Mouse (Mus musculus) heart, embryonic 13.5 days (tissue): ENCODE data around the gene Cfap157. TPM values are rescaled to one million over a fixed set of nuclear protein-coding genes. Genes with fewer than 3 reads are reported as not detected.
A peak's percentile ranks its signal among the peaks of the same experiment; 100 is the strongest.

Experiments used
- ATAC-seq: fragments of 200-750 bp; cut with Nextera tagmentation; 2 replicates; pipeline ENCODE4 v1.8.0; 2017; ENCODE audit warnings: moderate TSS enrichment; ENCODE audit not compliant: insufficient number of reproducible peaks, low FRiP score, low TSS enrichment; ENCODE audit errors: extremely low read depth
- H3K27ac ChIP-seq: fragments of 300-500 bp; sonication (generic); replicated peaks from 2 replicates; pipeline ENCODE4 v1.5.1; 2015; ENCODE audit warnings: moderate library complexity, mild to moderate bottlenecking, inconsistent platforms
- H3K27me3 ChIP-seq: fragments of 300-500 bp; sonication (generic); replicated peaks from 2 replicates; pipeline ENCODE4 v1.6.1; 2015; ENCODE audit warnings: mild to moderate bottlenecking, inconsistent platforms
- H3K36me3 ChIP-seq: fragments of 300-500 bp; sonication (generic); 2 replicates; pipeline ENCODE4 v1.6.1; 2015; ENCODE audit warnings: mild to moderate bottlenecking, inconsistent platforms
- H3K4me1 ChIP-seq: fragments of 300-500 bp; sonication (generic); 2 replicates; pipeline ENCODE4 v1.6.1; 2015; ENCODE audit warnings: inconsistent platforms
- H3K4me2 ChIP-seq: fragments of 300-500 bp; sonication (generic); 2 replicates; pipeline ENCODE4 v1.6.1; 2015; ENCODE audit warnings: inconsistent platforms, mild to moderate bottlenecking, moderate library complexity
- H3K4me3 ChIP-seq: fragments of 300-500 bp; sonication (generic); 2 replicates; pipeline ENCODE4 v1.5.1; 2015; ENCODE audit warnings: moderate library complexity, mild to moderate bottlenecking, inconsistent platforms
- H3K9ac ChIP-seq: fragments of 300-500 bp; sonication (generic); 2 replicates; pipeline ENCODE4 v1.6.1; 2015; ENCODE audit warnings: inconsistent platforms, mild to moderate bottlenecking, moderate library complexity
- H3K9me3 ChIP-seq: fragments of 300-500 bp; sonication (generic); 2 replicates; pipeline ENCODE4 v1.6.1; 2016; ENCODE audit warnings: inconsistent platforms
- WGBS: fragments of 180-500 bp; shearing (Covaris S2); methylation state at CpG from one replicate; pipeline ENCODE4 v1.1.7; 2015; ENCODE audit warnings: mixed read lengths; 5-methylcytosine and 5-hydroxymethylcytosine counted together
- polyA plus RNA-seq: library from polyadenylated mRNA; unstranded; fragments of >200 nt; fragmentation: Nextera tagmentation; extraction: Ambion mirVana; gene quantifications from 2 replicates; pipeline ENCODE4 v1.2.1, GENCODE M21; 2015

Cfap157 gene
- polyA plus RNA-seq = 0.20 and 0.45 TPM in 2 replicates

GRCm38 (mm10) chr2:32784048-32784681, at the start of gene Cfap157:
Gene Cfap157 (minus strand): TSS chr2:32784428.
- H3K27ac ChIP-seq = no peak within 1 kb of the TSS

GRCm38 (mm10) chr2:32828979-32829676, 44.9 kb upstream of the Cfap157 start:
- H3K4me3 ChIP-seq = no peak overlapping the region
- ATAC-seq = no peak
- H3K36me3 ChIP-seq = 0 out of 2 replicates have a peak, but pooled peaks cover 2% of the 10 kb centered on the region
- peaks cover 38% of the 10 kb centered on the region for H3K4me1 ChIP-seq
- no peak overlapping the region for H3K4me2 ChIP-seq
- 45% methylated on average over 11 of the region's 11 CpGs for WGBS
- H3K27ac ChIP-seq = peak overlapping the region; percentile 36; the same call in 1 of the 2 replicates
- H3K9ac ChIP-seq = peak overlapping the region; percentile 28; the same call in 1 of the 2 replicates
- no peaks in the 10 kb centered on the region for H3K27me3 ChIP-seq
- H3K9me3 ChIP-seq = no peaks in the 10 kb centered on the region

More at GRCm38 (mm10) chr2:32784048-32784681, at the start of gene Cfap157:
- peak within 1 kb of the TSS; percentile 46 for H3K4me2 ChIP-seq
- peaks cover 1% of the 10 kb centered on the region; the same call in 1 of the 2 replicates for H3K36me3 ChIP-seq
- peak within 1 kb of the TSS; percentile 67; the same call in 1 of the 2 replicates for H3K9ac ChIP-seq
- H3K27me3 ChIP-seq = 0 out of 2 replicates have a peak, but pooled peaks cover 3% of the 10 kb centered on the region
- 44% methylated on average over 4 of the region's 4 CpGs for WGBS
- no peak within 1 kb of the TSS for H3K4me3 ChIP-seq
- peaks cover 9% of the 10 kb centered on the region for H3K4me1 ChIP-seq
- ATAC-seq = no peak
- no peaks in the 10 kb centered on the region for H3K9me3 ChIP-seq

- Histone ChIP-seq H3K4me1 (peaks cover 48% of the 10 kb centered on the region), H3K4me2 (no peak overlapping the region), H3K27ac (no peak overlapping the region), H3K9ac (no peak overlapping the region), H3K9me3 (no peaks in the 10 kb centered on the region), H3K4me3 (no peak overlapping the region), H3K27me3 (no peaks in the 10 kb centered on the region), H3K36me3 (peaks cover 9% of the 10 kb centered on the region; the same call in 1 of the 2 replicates)
- WGBS = 74% methylated on average over 6 of the region's 6 CpGs
- ATAC-seq = no peak
Measured at GRCm38 (mm10) chr2:32825796-32826195, 41.6 kb upstream of the Cfap157 start.

GRCm38 (mm10) chr2:32824778-32825177, 40.5 kb upstream of the Cfap157 start:
- no peak for ATAC-seq
- WGBS = 86% methylated on average over 1 of the region's 1 CpGs
- no peaks in the 10 kb centered on the region for H3K27me3 ChIP-seq
- H3K36me3 ChIP-seq = peaks cover 18% of the 10 kb centered on the region; the same call in 1 of the 2 replicates
- H3K27ac ChIP-seq = no peak overlapping the region
- no peaks in the 10 kb centered on the region for H3K9me3 ChIP-seq
- peaks cover 44% of the 10 kb centered on the region for H3K4me1 ChIP-seq
- no peak overlapping the region for H3K4me3 ChIP-seq
- no peak overlapping the region for H3K9ac ChIP-seq
- H3K4me2 ChIP-seq = no peak overlapping the region

GRCm38 (mm10) chr2:32824181-32824580, 40.0 kb upstream of the Cfap157 start:
- Histone ChIP-seq H3K9me3 (no peaks in the 10 kb centered on the region), H3K27ac (no peak overlapping the region), H3K4me3 (no peak overlapping the region), H3K36me3 (peaks cover 21% of the 10 kb centered on the region; the same call in 1 of the 2 replicates), H3K4me1 (peaks cover 38% of the 10 kb centered on the region), H3K4me2 (no peak overlapping the region), H3K27me3 (no peaks in the 10 kb centered on the region), H3K9ac (0 out of 2 replicates have a peak overlapping the region, but pooled peaks have one; percentile 14)
- WGBS = 59% methylated on average over 8 of the region's 8 CpGs
- no peak for ATAC-seq

- peaks cover 24% of the 10 kb centered on the region for H3K36me3 ChIP-seq
- no peaks in the 10 kb centered on the region for H3K9me3 ChIP-seq
- H3K4me3 ChIP-seq = no peak overlapping the region
- H3K27ac ChIP-seq = no peak overlapping the region
- H3K27me3 ChIP-seq = no peaks in the 10 kb centered on the region
- peaks cover 33% of the 10 kb centered on the region for H3K4me1 ChIP-seq
- H3K4me2 ChIP-seq = no peak overlapping the region
- WGBS = 66% methylated on average over 8 of the region's 8 CpGs
- peak overlapping the region; percentile 28; the same call in 1 of the 2 replicates for H3K9ac ChIP-seq
- ATAC-seq = no peak
Measured at GRCm38 (mm10) chr2:32823579-32824154, 39.4 kb upstream of the Cfap157 start.

- no peak overlapping the region for H3K4me2 ChIP-seq
- WGBS = 42% methylated on average over 11 of the region's 11 CpGs
- H3K4me3 ChIP-seq = no peak overlapping the region
- H3K9ac ChIP-seq = peak overlapping the region; percentile 28; the same call in 1 of the 2 replicates
- H3K9me3 ChIP-seq = no peaks in the 10 kb centered on the region
- H3K27me3 ChIP-seq = no peaks in the 10 kb centered on the region
- no peak for ATAC-seq
- H3K27ac ChIP-seq = no peak overlapping the region
- H3K36me3 ChIP-seq = peaks cover 29% of the 10 kb centered on the region
- H3K4me1 ChIP-seq = peaks cover 32% of the 10 kb centered on the region
Measured at GRCm38 (mm10) chr2:32823153-32823552, 38.9 kb upstream of the Cfap157 start.

GRCm38 (mm10) chr2:32822643-32823042, 38.4 kb upstream of the Cfap157 start:
- Histone ChIP-seq H3K9ac (no peak overlapping the region), H3K9me3 (no peaks in the 10 kb centered on the region), H3K36me3 (peaks cover 34% of the 10 kb centered on the region), H3K27ac (no peak overlapping the region), H3K4me1 (peaks cover 32% of the 10 kb centered on the region), H3K4me3 (no peak overlapping the region), H3K27me3 (no peaks in the 10 kb centered on the region), H3K4me2 (no peak overlapping the region)
- WGBS = 74% methylated on average over 6 of the region's 6 CpGs
- ATAC-seq = no peak

GRCm38 (mm10) chr2:32821041-32821802, 37.0 kb upstream of the Cfap157 start:
- no peak overlapping the region for H3K4me3 ChIP-seq
- 62% methylated on average over 11 of the region's 11 CpGs for WGBS
- no peak overlapping the region for H3K27ac ChIP-seq
- peaks cover 41% of the 10 kb centered on the region for H3K36me3 ChIP-seq
- no peak for ATAC-seq
- no peaks in the 10 kb centered on the region for H3K9me3 ChIP-seq
- no peak overlapping the region for H3K4me2 ChIP-seq
- H3K4me1 ChIP-seq = peaks cover 28% of the 10 kb centered on the region
- no peak overlapping the region for H3K9ac ChIP-seq
- H3K27me3 ChIP-seq = no peaks in the 10 kb centered on the region

- no peaks in the 10 kb centered on the region for H3K9me3 ChIP-seq
- no peak for ATAC-seq
- H3K27ac ChIP-seq = no peak overlapping the region
- H3K36me3 ChIP-seq = peaks cover 69% of the 10 kb centered on the region
- H3K4me3 ChIP-seq = no peak overlapping the region
- H3K4me2 ChIP-seq = no peak overlapping the region
- WGBS = 94% methylated on average over 5 of the region's 5 CpGs
- no peak overlapping the region for H3K9ac ChIP-seq
- no peaks in the 10 kb centered on the region for H3K27me3 ChIP-seq
- peaks cover 8% of the 10 kb centered on the region for H3K4me1 ChIP-seq
Measured at GRCm38 (mm10) chr2:32818208-32818607, 34.0 kb upstream of the Cfap157 start.

- Histone ChIP-seq H3K4me3 (no peak overlapping the region), H3K9me3 (no peaks in the 10 kb centered on the region), H3K36me3 (peaks cover 75% of the 10 kb centered on the region), H3K9ac (no peak overlapping the region), H3K4me2 (no peak overlapping the region), H3K27me3 (no peaks in the 10 kb centered on the region), H3K4me1 (peaks cover 2% of the 10 kb centered on the region), H3K27ac (no peak overlapping the region)
- ATAC-seq = no peak
- WGBS = 62% methylated on average over 7 of the region's 7 CpGs
Measured at GRCm38 (mm10) chr2:32817589-32817988, 33.4 kb upstream of the Cfap157 start.
